Mouse (Mus musculus): ENCODE measurements around the gene Synpo2.

GRCm38 (mm10) chr3:123179508-123179907, 56.4 kb downstream of the Synpo2 start:
- TF ChIP-seq POLR2A (IDR thresholded peaks at IDR 0.05; ENCODE audit: low read depth, low read length) (no peak), CTCF (conservative IDR thresholded peaks at IDR 0.05; ENCODE audit: insufficient read depth, insufficient read length, low read depth, low read length) (no peak)

Data from kidney, adult 2 months (tissue).